Mouse (Mus musculus) induced T-regulatory cell, adult 2 months (primary cell): ENCODE data around the gene Fbxo28.

Source experiments
- DNase-seq: peaks from one replicate; pipeline ENCODE4 v3.0.0-alpha.2; 2012; ENCODE audit warnings: low read depth

Fbxo28 gene

DNA sequence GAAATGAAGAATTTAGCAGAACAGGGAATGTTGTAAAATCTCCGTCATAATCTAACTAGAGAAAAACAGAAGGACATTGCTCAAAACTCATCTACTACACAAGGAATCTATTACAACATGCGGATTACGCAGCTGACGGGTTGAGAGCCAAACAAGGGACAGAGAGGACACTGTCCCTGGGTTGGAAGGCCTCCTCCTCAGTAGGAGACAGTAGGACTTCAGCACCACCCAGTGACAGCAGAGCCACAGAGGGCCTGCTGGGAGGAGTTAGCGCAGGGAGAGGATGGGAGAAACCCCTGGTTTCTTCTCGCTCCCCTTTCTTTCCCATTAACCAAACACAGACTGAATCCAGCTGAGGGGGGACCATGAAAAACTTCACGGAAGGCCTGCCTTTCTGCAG is 53.6 kb downstream of the Fbxo28 start:
- no peak for DNase-seq

DNA sequence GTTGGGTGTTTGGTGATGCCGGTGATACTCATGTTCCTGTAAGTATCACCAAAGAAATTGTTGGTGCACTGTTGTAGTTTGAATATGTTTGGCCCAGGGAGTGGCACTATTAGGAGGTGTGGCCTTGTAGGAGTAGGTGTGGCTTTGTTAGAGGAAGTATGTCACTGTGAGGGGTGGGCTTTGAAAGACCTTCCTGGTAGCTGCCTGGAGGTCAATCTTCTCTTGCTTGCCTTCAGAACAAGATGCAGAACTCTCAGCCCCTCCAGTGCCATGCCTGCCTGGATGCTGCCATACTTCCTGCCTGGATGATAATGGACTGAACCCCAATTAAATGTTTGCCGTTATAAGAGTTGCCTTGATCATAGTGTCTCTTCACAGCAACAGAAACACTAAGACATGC is 56.6 kb downstream of the Fbxo28 start:
- DNase-seq: no peak

DNA sequence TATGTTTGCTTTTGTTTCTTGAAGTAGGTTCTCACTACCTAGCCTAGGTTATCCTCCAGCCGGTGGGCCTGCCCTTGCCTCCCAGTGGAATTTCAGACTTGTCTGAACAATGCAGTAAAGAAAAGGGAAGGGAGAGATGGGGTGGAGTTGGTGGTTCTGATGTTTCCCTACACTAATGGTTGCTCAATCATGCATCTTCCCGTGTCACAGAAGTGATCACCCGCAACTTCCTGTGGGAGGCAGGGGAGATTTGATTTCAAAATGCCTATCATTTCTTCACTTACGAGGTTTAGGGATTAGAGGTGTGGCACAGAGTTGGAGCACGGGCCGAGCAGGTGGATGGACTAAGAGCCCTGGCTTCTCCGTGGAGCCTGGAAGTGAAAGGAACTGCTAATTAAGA is 58.2 kb downstream of the Fbxo28 start:
- DNase-seq: peak; percentile 52

DNA sequence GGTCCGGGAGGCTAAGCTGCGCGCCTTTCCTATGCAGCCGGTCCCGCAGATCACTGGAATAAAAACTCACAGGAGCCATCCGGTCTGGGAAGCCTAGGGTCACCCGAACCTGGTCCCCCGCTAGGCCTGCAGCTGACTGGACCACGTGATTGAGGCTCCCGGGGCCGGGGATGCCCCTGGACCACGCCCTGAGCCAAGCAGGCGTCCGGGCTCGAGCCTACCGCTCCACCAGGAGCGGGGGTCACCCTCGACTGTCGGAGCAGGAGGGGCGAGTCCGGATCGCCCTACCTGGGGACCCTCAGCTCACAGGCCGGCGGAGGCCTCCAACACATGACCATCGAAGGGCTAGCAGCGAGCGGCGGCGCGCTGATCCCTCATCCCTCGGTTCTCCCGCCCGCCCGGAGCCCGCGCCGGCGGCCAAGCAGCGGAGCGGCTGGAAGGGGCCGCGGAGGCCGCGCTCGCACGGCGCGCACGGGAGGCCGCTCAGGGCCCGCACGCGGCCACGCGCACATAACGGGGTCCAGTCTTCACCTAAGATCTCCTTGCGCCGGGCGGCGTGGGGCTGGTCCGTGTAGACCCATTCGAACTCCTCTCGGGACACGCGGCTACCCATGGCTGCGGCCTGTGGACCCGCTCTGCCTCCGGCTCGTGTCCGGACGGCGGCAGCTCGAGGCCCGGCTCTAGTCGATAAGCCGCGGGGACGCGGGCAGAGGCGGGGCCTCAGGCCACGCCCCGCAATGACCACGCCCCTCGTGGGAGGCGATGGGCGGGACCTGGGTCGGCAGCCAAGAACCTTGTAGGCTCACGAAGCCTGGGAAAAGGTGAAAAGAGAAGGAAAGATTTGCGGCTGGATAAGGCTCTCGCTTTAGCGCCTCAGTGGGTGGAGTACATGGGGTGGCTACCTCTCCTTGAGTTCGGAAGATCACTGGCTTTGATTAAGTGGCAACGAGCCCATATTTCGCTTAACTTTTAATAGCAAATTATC is 59.0 kb downstream of the Fbxo28 start, which contains the start of gene Degs1:
Degs1 (minus strand) TSS at position 714 of the 985 bp plus-strand sequence.
- peak; percentile 94 for DNase-seq

DNA sequence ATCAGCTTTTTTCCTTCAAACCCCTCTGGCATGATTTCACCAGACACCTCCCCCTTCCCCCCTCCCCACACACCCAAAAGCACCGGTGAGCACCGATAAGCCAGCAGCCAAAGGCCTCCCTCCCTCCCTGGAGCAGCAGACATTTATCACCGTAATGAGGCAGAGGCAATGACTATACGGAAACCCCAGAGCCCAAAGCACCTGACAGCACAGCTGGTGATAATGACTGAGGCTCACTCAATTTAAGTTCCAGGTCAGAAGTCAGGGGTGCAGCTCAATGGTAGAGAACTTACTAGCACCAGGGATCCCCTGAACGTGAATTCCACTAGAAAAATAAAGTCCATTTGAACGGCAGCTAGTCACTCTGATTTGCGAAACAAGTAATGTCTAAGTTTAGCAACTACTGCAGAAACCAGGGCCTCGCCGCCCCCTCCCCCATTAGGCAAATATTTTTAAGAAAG is 60.1 kb downstream of the Fbxo28 start:
- peak; percentile 72 for DNase-seq

DNA sequence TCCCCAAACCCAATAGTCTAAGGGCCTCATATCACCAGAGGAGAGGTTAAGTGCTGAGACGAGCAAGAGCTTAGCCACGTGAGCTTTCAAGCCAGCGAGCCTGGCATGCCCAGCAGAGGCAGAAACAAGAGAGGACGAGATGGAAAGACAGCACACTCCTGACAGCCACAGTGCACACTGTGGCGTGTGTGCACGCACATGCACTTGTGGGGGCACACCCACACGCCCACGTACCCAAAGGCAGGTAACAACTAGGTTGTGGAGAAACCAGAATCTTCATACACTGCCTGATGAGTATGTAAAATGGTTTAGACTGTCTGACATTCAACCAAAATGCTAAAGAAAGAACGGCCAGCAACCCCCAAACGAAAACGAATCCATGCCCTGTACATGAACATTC is 60.9 kb downstream of the Fbxo28 start:
- DNase-seq: peak; percentile 44

DNA sequence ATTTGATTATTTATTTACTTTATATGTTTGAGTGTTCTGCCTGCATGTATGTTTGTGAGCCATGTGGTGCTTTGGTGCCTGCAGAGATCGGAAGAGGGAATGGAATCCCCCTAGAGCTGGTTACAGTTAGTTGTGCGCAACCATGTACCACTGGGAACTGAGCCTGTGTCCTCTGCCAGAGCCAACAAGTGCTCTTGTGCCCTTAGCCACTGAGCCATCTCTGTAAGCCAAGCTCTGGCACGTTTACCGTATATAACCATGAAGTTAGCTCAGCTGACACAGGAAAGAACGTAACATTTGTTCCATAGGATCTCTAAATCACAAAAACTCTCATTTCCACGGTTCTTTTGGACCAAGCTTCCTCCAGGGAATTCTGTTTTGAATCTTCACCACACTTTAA is 61.4 kb downstream of the Fbxo28 start:
- DNase-seq: no peak

DNA sequence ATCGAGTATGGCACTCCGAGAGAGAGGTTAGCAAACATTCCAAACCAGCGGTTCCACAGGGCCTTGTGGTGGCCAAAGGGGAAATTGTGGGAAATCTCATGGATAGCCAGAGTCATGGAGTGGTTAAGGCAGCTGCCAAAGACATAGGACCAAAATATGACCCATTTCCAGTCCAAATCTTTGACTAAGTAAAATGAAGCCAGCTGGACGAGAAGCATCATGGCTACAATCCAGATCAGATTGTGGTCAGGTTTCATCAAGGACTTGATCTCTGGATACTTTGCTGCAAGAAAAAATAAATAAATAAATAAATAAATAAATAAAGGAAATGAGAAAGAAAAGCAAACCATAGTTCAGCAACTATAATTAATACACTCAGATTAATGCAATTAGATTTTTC is 62.0 kb downstream of the Fbxo28 start:
- DNase-seq: no peak

DNA sequence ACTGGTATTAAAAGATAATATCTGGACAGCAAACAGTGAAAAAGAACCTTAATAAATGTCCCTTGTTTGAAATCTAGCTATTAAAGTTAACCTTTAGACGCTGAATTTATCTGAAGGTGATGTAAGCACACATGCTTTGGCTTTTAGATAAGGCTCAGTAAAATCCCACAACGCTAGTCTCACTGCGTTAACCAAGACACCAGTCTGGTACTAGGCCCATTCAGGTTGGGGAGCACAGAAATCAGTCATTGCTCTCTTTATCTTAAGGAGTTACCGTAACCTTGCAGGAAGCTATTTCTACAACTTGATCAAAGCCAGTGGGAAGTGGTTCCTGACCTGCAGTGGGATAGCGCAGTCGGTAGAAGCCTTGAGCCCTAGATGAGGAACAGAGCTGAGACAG is 66.3 kb downstream of the Fbxo28 start:
- DNase-seq: no peak

DNA sequence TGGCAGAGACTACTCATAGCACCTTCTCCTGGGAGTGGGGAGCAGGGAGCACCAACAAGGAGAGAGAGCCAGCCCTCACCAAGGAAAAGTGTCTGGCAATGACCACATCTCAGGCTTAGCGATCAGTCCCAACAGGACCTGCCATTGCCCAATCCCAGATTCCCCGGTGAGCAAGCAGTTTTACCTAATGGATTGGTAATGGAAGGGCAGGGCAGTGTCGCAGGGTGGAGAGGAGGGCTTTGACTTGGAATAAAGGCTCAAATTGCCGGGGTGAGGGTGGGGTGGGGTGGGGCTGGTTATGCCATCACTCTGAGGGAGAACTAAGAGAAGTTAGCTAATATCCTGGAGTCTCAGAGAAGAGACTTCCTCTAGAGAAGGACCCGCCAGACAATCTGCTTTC is 69.8 kb downstream of the Fbxo28 start:
- no peak for DNase-seq

DNA sequence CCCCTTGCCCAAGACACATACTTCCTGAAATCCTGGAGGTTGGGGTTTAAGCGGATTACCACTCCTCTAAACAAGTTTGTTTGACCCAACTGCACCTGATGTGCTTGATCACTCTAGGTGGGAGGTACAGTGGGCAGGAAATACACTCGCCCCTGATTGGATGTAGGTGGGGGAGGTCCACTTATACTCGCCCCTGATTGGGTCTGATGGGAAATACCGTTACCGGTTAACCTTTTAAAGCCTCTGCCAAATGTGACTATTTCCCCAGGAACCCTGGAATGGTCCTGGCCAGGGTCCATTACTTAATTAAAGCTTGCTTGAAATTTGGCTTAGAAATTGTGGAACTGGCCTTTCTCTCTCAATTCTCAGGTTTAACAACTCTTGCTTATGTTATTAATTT is 70.3 kb downstream of the Fbxo28 start:
- no peak for DNase-seq

DNA sequence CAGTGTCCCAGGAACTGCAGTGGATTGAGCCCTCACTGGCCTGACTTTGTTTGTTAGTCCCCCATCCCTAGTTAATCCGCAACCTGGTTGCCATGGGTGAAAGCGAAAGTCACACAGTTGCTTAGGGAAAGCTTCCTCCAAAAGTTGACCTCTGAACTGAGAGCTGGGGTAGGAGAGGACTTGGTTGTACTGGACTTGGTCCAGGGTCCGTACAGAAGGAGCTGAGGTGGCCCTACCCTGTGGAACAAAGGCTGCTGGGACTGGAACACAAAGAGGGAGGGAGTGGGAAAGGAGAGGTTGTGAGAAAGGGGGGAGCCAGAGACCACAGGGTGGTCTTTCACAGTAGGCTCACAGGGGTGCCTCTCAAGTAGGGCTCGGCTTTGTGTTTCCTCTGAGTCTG is 73.1 kb downstream of the Fbxo28 start:
- no peak for DNase-seq

DNA sequence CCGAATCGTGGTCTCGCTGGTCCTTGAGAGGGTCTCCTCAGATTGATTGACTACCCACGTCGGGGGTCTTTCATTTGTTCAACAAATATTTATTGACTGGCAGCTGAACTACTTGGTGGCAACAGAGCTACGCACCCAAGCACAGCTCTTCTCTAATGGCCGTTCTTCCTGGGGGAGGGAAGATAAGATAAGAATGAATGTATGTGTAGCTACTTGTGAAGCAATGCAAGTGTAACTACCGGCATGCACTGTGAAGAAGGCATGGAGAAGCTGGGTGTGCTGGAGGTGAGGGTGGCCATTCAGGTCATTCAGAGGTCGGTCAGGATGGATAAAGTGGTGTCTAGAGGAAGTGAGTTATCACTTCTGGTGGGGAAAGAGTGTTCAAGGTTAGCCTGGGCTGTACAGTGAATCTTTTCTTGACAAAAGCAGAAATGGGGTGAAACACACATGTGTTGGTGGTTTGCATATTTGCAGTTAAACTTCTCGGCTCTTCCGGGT is 75.4 kb downstream of the Fbxo28 start:
- DNase-seq: no peak
